Mouse (Mus musculus) heart, embryonic 13.5 days (tissue): ENCODE results near the gene Dhx37. TPM values are rescaled to one million over a fixed set of nuclear protein-coding genes. Genes with fewer than 3 reads are reported as not detected.
"Not testable (repeated sequence)": the region's sequence is repeated elsewhere in the genome, so short reads cannot be mapped to it uniquely, and the experiment has no call there.

Experiments used
- ATAC-seq: fragments of 200-750 bp; cut with Nextera tagmentation; 2 replicates; pipeline ENCODE4 v1.8.0; 2017; ENCODE audit warnings: moderate TSS enrichment; ENCODE audit not compliant: insufficient number of reproducible peaks, low FRiP score, low TSS enrichment; ENCODE audit errors: extremely low read depth
- H3K27ac ChIP-seq: fragments of 300-500 bp; sonication (generic); replicated peaks from 2 replicates; pipeline ENCODE4 v1.5.1; 2015; ENCODE audit warnings: moderate library complexity, mild to moderate bottlenecking, inconsistent platforms
- H3K27me3 ChIP-seq: fragments of 300-500 bp; sonication (generic); replicated peaks from 2 replicates; pipeline ENCODE4 v1.6.1; 2015; ENCODE audit warnings: mild to moderate bottlenecking, inconsistent platforms
- H3K36me3 ChIP-seq: fragments of 300-500 bp; sonication (generic); 2 replicates; pipeline ENCODE4 v1.6.1; 2015; ENCODE audit warnings: mild to moderate bottlenecking, inconsistent platforms
- H3K4me1 ChIP-seq: fragments of 300-500 bp; sonication (generic); 2 replicates; pipeline ENCODE4 v1.6.1; 2015; ENCODE audit warnings: inconsistent platforms
- H3K4me2 ChIP-seq: fragments of 300-500 bp; sonication (generic); 2 replicates; pipeline ENCODE4 v1.6.1; 2015; ENCODE audit warnings: inconsistent platforms, mild to moderate bottlenecking, moderate library complexity
- H3K4me3 ChIP-seq: fragments of 300-500 bp; sonication (generic); 2 replicates; pipeline ENCODE4 v1.5.1; 2015; ENCODE audit warnings: moderate library complexity, mild to moderate bottlenecking, inconsistent platforms
- H3K9ac ChIP-seq: fragments of 300-500 bp; sonication (generic); 2 replicates; pipeline ENCODE4 v1.6.1; 2015; ENCODE audit warnings: inconsistent platforms, mild to moderate bottlenecking, moderate library complexity
- H3K9me3 ChIP-seq: fragments of 300-500 bp; sonication (generic); 2 replicates; pipeline ENCODE4 v1.6.1; 2016; ENCODE audit warnings: inconsistent platforms
- WGBS: fragments of 180-500 bp; shearing (Covaris S2); methylation state at CpG from one replicate; pipeline ENCODE4 v1.1.7; 2015; ENCODE audit warnings: mixed read lengths; 5-methylcytosine and 5-hydroxymethylcytosine counted together
- polyA plus RNA-seq: library from polyadenylated mRNA; unstranded; fragments of >200 nt; fragmentation: Nextera tagmentation; extraction: Ambion mirVana; gene quantifications from 2 replicates; pipeline ENCODE4 v1.2.1, GENCODE M21; 2015

Gene Dhx37
- polyA plus RNA-seq, 1 experiment from 2014 or later, result 9.8 TPM

GRCm38 (mm10) chr5:125393622-125394603 lies 40.0 kb downstream of the Dhx37 start:
- Histone ChIP-seq H3K36me3 (no peaks in the 10 kb centered on the region), H3K27ac (peak overlapping the region; percentile 100), H3K4me3 (peak overlapping the region; percentile 47), H3K4me1 (peaks cover 48% of the 10 kb centered on the region), H3K9ac (peak overlapping the region; percentile 82), H3K4me2 (peak overlapping the region; percentile 72), H3K27me3 (peaks cover 4% of the 10 kb centered on the region; the same call in 1 of the 2 replicates), H3K9me3 (no peaks in the 10 kb centered on the region)
- 21% methylated on average over 23 of the region's 25 CpGs for WGBS
- no peak for ATAC-seq

- 2% methylated on average over 19 of the region's 20 CpGs for WGBS
- Histone ChIP-seq H3K9ac (peak overlapping the region; percentile 82), H3K27ac (peak overlapping the region; percentile 100), H3K4me2 (peak overlapping the region; percentile 72), H3K36me3 (peaks cover 7% of the 10 kb centered on the region), H3K4me3 (peak overlapping the region; percentile 47), H3K9me3 (no peaks in the 10 kb centered on the region), H3K4me1 (peaks cover 53% of the 10 kb centered on the region), H3K27me3 (no peaks in the 10 kb centered on the region)
- peak; percentile 89 for ATAC-seq
Measured at GRCm38 (mm10) chr5:125392977-125393621, 40.8 kb downstream of the Dhx37 start.

GRCm38 (mm10) chr5:125392618-125392976 lies 41.3 kb downstream of the Dhx37 start:
- Histone ChIP-seq H3K36me3 (peaks cover 9% of the 10 kb centered on the region), H3K27ac (peak overlapping the region; percentile 100), H3K4me1 (peaks cover 55% of the 10 kb centered on the region), H3K9me3 (no peaks in the 10 kb centered on the region), H3K4me2 (peak overlapping the region; percentile 72), H3K9ac (peak overlapping the region; percentile 80), H3K4me3 (peak overlapping the region; percentile 47), H3K27me3 (no peaks in the 10 kb centered on the region)
- 42% methylated on average over 1 of the region's 1 CpGs for WGBS
- ATAC-seq, result no peak

- H3K4me2 ChIP-seq, result peak overlapping the region; percentile 72
- peak overlapping the region; percentile 80 for H3K9ac ChIP-seq
- H3K4me1 ChIP-seq, result peaks cover 55% of the 10 kb centered on the region
- H3K36me3 ChIP-seq, result peaks cover 10% of the 10 kb centered on the region
- H3K4me3 ChIP-seq, ATAC-seq, H3K27me3 ChIP-seq, H3K9me3 ChIP-seq: not testable (repeated sequence)
- H3K27ac ChIP-seq, result peak overlapping the region; percentile 100
- 85% methylated on average over 4 of the region's 4 CpGs for WGBS
Measured at GRCm38 (mm10) chr5:125392176-125392575, 41.7 kb downstream of the Dhx37 start.

GRCm38 (mm10) chr5:125391609-125392008 lies 42.3 kb downstream of the Dhx37 start:
- peak overlapping the region; percentile 72 for H3K4me2 ChIP-seq
- H3K9ac ChIP-seq, result peak overlapping the region; percentile 52; the same call in 1 of the 2 replicates
- no peaks in the 10 kb centered on the region for H3K9me3 ChIP-seq
- WGBS, result 47% methylated on average over 5 of the region's 5 CpGs
- no peaks in the 10 kb centered on the region for H3K27me3 ChIP-seq
- peaks cover 55% of the 10 kb centered on the region for H3K4me1 ChIP-seq
- H3K27ac ChIP-seq, result peak overlapping the region; percentile 100
- H3K4me3 ChIP-seq, result no peak overlapping the region
- H3K36me3 ChIP-seq, result peaks cover 12% of the 10 kb centered on the region
- no peak for ATAC-seq

GRCm38 (mm10) chr5:125390906-125391477 lies 42.9 kb downstream of the Dhx37 start:
- whole genome bisulfite sequencing, result 89% methylated on average over 3 of the region's 3 CpGs
- no peak for ATAC-seq
- Histone ChIP-seq H3K9ac (peak overlapping the region; percentile 52; the same call in 1 of the 2 replicates), H3K27ac (peak overlapping the region; percentile 100), H3K36me3 (peaks cover 13% of the 10 kb centered on the region), H3K4me1 (peaks cover 55% of the 10 kb centered on the region), H3K4me2 (peak overlapping the region; percentile 72), H3K27me3 (no peaks in the 10 kb centered on the region), H3K9me3 (no peaks in the 10 kb centered on the region), H3K4me3 (no peak overlapping the region)

- ATAC-seq, result peak; percentile 27; the same call in 1 of the 2 replicates
- H3K27ac ChIP-seq, result peak within 1 kb of the TSS; percentile 100
- H3K4me3 ChIP-seq, result peak within 1 kb of the TSS; percentile 89
- WGBS, result under 1% methylated on average over 69 of the region's 69 CpGs
- peak within 1 kb of the TSS; percentile 99 for H3K9ac ChIP-seq
- peaks cover 61% of the 10 kb centered on the region for H3K4me1 ChIP-seq
- no peaks in the 10 kb centered on the region for H3K9me3 ChIP-seq
- peak within 1 kb of the TSS; percentile 100 for H3K4me2 ChIP-seq
- no peaks in the 10 kb centered on the region for H3K27me3 ChIP-seq
- H3K36me3 ChIP-seq, result peaks cover 24% of the 10 kb centered on the region
Measured at GRCm38 (mm10) chr5:125389579-125390441, 44.1 kb downstream of the Dhx37 start, which contains the start of gene Ubc. Gene Ubc (minus strand): TSS chr5:125390202.

GRCm38 (mm10) chr5:125389131-125389578 lies 44.8 kb downstream of the Dhx37 start, which contains the start of gene Gm10382:
Gene Gm10382 (plus strand): TSS chr5:125389322.
- peak within 1 kb of the TSS; percentile 100 for H3K4me2 ChIP-seq
- under 1% methylated on average over 41 of the region's 41 CpGs for WGBS
- peak; percentile 45 for ATAC-seq
- peaks cover 61% of the 10 kb centered on the region for H3K4me1 ChIP-seq
- peak within 1 kb of the TSS; percentile 100 for H3K27ac ChIP-seq
- H3K27me3 ChIP-seq, result no peaks in the 10 kb centered on the region
- H3K9me3 ChIP-seq, result no peaks in the 10 kb centered on the region
- peak within 1 kb of the TSS; percentile 89 for H3K4me3 ChIP-seq
- H3K9ac ChIP-seq, result peak within 1 kb of the TSS; percentile 99
- peaks cover 31% of the 10 kb centered on the region for H3K36me3 ChIP-seq

GRCm38 (mm10) chr5:125388358-125389092 lies 45.4 kb downstream of the Dhx37 start:
- H3K9ac ChIP-seq, result peak overlapping the region; percentile 99
- H3K4me3 ChIP-seq, result peak overlapping the region; percentile 89
- peaks cover 55% of the 10 kb centered on the region for H3K4me1 ChIP-seq
- peak overlapping the region; percentile 100 for H3K4me2 ChIP-seq
- H3K27me3 ChIP-seq, result no peaks in the 10 kb centered on the region
- no peaks in the 10 kb centered on the region for H3K9me3 ChIP-seq
- ATAC-seq, result no peak
- H3K36me3 ChIP-seq, result peaks cover 37% of the 10 kb centered on the region
- WGBS, result 19% methylated on average over 13 of the region's 13 CpGs
- H3K27ac ChIP-seq, result peak overlapping the region; percentile 100

- H3K4me2 ChIP-seq, result peak overlapping the region; percentile 30; the same call in 1 of the 2 replicates
- WGBS, result 82% methylated on average over 5 of the region's 6 CpGs
- ATAC-seq, result not testable (repeated sequence)
Measured at GRCm38 (mm10) chr5:125387295-125387694, 46.6 kb downstream of the Dhx37 start.

More at GRCm38 (mm10) chr5:125387295-125387694, 46.6 kb downstream of the Dhx37 start:
- peaks cover 46% of the 10 kb centered on the region for H3K4me1 ChIP-seq
- peaks cover 41% of the 10 kb centered on the region for H3K36me3 ChIP-seq
- H3K9me3 ChIP-seq, H3K4me3 ChIP-seq, H3K27ac ChIP-seq, H3K9ac ChIP-seq, H3K27me3 ChIP-seq: not testable (repeated sequence)
